Mouse (Mus musculus) heart, postnatal 14 days (tissue): Measurements from ENCODE around the gene B630019K06Rik. TPM values are rescaled to one million over a fixed set of nuclear protein-coding genes. Genes with fewer than 3 reads are reported as not detected.
A peak's percentile ranks its signal among the peaks of the same experiment; 100 is the strongest.
"Not testable (repeated sequence)": the region's sequence is repeated elsewhere in the genome, so short reads cannot be mapped to it uniquely, and the experiment has no call there.

Experiments
- DNase-seq, 2 experiments: peaks; one replicate each; pipeline ENCODE4 v3.0.0; 2021 to 2022
- intact Hi-C: fragments of 180-260 bp; cut with DNase I; formaldehyde crosslinking; loops from one replicate; pipeline ENCODE4 v1.15.1; 2025
- long read RNA-seq, 2 experiments: library from polyadenylated mRNA; stranded (forward); transcript quantifications; one replicate each; pipeline ENCODE4 v2.0.0; 2021
- total RNA-seq, 2 experiments: library from RNA; stranded (reverse); gene quantifications; 2 replicates each; pipeline ENCODE4 v1.2.3; 2021

The B630019K06Rik gene
- total RNA-seq: under 1 TPM; 0.72 to 0.80 TPM
- long read RNA-seq, experiment 1, partial matches to known transcripts: 0 of 1 reads
- long read RNA-seq, experiment 1, other reads (novel, unspliced or antisense): 0 of 1 reads
- long read RNA-seq, experiment 2, partial matches to known transcripts: 0 of 2 reads
- long read RNA-seq, experiment 2, other reads (novel, unspliced or antisense): 0 of 2 reads

DNA sequence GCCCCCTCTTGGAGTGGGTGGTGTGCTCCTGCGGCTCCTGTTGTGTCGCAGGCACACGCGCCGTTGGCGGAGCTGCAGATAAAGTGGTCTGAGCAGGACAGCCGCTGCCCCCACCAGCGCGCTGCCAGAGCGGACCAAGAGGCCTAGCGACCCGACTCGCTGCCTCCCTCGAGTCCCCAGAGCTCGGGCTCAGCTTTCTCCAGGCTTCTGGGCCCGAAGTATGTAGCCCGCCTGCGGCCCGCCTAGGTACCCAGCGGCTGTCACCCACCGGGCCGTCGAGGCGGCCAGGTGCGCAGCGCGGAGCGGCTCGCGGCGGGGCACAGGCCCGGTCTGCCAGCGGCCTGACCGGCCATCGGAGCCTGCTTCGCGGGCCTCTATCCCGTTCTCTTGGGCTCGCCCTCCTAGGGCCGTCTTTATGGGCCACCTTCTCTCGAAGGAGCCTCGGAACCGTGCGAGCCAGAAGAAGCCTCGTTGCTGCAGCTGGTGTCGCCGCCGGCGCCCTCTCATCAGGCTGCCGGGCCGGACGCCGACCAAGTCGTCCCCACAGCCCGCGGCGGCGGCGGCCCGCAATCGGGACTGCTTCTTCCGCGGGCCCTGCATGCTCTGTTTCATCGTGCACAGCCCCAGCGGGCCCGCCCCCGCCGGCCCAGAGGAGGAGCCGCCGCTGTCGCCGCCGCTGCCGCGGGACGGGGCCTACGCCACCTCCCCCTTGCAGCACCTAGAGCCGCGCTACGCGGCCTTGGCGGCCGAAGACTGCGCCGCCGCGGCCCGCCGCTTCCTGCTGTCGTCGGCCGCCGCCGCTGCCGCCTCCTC is at the start of gene B630019K06Rik:
Gene B630019K06Rik, plus strand, starts transcription at position 40 of the 813 bp plus-strand sequence.
- intact Hi-C loops: no loop called here
- DNase-seq: peak; percentile 67 to 76

DNA sequence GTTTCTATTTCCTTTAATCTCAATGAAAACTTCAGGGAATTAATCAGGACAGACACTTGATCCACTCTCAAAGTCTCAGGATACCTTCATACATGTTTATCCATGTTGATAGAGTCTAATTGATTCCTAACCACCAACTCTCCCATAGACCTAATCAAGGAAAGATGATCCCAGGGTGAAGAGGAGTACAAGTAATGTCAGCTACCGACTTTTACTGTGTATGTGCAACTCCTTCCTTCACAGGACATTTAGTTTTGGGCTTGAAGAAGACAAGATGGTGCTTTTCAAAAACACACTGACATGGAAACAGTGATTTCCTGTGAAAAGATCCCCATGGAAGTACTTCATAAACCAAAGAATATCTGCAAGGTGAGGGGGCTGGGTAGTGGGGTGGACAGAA is 48.5 kb upstream of the B630019K06Rik start, which contains the start of gene Gm6592:
Gene Gm6592, plus strand, starts transcription at position 301 of the 400 bp plus-strand sequence.
- intact Hi-C loops: no loop called here

DNA sequence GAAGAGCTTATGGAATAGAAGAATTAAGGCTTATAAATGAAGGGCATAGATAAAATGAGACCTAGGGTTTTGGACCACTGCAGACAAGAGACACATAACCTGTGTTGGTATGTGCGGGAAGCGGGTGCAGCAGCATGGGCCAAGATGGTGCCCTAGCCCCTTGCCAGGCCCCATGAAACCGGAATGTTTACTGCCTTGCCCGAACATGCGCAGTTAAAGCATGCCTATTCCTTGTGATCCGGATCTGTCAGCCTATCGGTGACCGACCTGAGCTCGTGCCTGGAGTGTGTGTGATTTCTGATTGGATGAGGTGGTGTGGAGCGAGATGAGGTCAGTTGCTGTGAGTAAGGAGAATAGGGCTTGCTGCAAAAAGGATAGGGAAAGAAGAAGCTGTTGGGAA is 39.7 kb upstream of the B630019K06Rik start:
- no peak for DNase-seq
- intact Hi-C loops: no loop called here

More for the DNA sequence above, 48.5 kb upstream of the B630019K06Rik start, which contains the start of gene Gm6592:
- no peak for DNase-seq

DNA sequence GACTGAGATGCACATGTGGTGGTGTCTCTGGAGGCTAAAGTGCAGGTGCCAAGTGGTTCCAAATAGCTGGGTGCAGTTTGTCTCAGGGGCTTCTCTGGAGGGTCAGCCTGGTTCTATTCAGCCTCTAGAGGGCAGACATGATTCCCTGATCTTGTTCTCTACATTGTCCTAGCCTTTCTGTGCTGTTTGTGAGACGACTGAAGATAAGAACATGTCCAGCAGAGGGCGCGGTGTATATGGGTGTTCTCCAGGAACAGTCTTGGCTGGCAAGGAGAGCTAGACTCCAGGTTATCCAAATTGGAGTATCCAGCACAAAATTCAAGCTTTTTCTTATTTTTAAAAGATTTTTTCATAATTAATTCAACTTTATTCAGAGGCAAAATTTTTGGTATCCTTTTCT is 27.9 kb upstream of the B630019K06Rik start:
- intact Hi-C loops: not testable (repeated sequence)
- peak; percentile 58 to 64 for DNase-seq

DNA sequence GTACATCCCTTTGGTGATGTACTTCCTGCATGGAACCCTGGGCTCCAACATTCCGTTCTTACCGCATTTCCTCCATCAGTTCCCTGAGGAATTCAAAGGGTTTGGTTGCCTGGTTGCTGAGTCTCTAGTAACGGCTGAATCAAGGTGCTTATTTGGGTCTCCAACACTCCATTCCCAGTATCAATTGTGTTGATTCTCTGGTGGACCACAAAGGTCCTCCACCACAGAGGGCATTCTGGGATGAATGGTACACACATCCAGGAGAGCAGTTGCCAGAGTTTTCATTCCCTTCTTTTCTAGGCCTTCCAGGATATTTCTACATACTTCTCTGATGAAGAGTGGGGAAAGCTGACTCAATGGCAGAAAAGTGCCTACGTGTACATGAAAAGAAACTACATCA is 18.2 kb upstream of the B630019K06Rik start, which contains the start of gene Gm5751:
Gene Gm5751, plus strand, starts transcription at position 301 of the 400 bp plus-strand sequence.
- DNase-seq, intact Hi-C loops: not testable (repeated sequence)

DNA sequence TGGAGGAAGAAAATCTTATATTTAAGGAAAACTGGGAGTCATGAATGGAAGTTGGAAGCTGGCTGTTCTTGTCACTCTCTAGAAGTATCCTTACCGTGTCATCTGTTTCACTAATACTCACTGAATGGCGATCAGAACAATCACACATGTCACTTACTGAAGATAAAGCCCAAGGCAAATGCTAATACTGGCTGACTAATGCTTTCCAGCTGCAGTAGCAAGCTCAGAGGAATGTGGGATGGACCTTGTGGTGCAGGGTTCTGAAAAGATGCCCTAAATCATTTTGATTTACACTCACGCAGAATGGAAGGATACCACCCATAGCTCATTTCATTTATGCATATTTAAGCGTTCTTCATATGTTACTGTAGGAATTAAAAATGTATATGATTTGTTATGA is 7.8 kb upstream of the B630019K06Rik start:
- intact Hi-C loops: no loop called here

DNA sequence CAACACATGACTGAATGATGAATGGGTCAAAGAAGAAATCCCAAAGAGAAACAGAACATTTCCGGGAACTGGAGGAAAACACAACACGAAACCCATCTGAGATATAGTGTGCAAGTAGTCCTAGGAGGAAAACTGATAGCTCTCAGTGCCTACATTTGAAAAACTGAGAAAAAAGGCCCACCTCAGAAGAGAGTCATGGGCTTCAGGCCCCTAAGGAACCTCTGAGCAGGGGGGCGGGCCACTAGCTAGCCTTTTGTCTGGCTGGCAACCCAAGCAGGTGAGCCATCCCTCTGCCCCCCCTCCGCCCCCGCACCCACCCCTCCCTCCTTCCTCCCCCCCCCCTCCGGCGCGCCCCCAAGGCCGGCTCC is 223 bp upstream of the B630019K06Rik start:
- intact Hi-C loops: no loop called here
- DNase-seq: no peak

More for the DNA sequence above, 7.8 kb upstream of the B630019K06Rik start:
- no peak for DNase-seq

DNA sequence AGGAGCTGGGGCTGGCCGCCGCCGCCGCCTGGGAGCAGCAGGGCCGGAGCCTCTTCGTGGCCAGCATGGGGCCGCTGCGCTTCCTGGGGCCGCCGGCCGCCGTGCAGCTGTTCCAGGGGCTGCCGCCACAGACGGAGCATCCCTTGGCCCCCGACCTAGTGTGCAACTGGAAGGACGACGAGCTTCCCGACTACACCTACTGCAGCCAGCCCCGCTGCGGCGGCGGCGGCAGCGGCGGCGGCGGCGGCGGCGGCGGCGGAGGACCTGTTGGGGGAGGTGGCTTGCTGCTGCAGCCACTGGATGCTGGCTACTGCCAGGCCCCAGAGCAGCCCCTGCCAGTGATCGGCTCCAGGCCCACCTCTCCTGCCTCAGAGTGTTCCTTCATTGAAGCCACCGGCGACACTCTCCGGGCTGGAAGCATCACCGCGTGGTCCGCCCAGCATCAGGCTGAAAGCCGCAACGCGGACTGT is 1.0 kb downstream of the B630019K06Rik start:
- DNase-seq: no peak
- intact Hi-C loops: no loop called here

DNA sequence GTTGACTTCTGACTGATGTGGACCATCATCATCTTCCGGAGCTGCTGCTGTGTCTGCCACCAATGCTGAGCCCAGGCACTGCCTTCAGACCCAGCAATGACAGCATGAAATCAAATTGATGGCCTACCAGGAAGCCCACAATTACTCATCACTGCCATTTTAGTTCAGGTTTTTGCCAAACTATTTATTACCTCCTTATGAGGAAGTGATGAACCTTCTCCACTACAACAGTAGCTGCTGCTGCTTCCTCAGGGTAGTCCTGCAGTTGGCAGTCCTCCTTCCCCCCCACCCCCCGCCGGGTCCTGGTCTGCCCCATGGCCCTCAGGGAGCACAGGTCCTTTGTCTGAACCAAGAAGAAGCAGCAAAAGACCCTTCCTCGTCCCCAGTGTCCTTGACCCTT is 8.6 kb downstream of the B630019K06Rik start:
- no peak for DNase-seq
- intact Hi-C loops: no loop called here

DNA sequence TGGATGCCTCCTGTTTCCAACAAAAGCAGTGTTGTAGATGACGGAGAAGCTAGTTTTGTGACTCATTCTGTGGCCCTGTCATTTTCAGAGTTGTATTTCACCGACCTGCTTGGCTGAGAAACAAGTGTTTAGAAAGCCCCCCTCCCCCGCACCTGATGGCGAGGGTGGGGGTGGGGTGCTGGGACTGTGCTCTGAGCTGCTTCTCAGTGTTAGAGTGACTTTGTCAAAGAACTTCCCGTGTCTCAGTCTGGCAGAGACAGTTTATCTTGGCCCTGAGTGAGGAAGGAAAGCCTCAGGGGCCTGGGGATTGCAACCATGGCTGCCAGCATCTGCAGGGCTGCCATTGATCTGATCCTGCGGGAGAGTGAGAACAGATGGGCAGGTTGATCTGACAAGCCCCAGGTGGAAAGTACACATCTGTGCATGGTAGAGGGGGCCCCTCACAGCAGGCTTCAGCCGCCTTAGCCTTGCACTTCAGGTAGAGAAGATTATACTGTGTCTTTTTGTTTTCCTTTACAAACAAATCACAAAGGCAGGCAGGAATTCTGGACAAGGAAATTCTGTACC is 9.8 kb downstream of the B630019K06Rik start:
- no peak for DNase-seq
- intact Hi-C loops: no loop called here

DNA sequence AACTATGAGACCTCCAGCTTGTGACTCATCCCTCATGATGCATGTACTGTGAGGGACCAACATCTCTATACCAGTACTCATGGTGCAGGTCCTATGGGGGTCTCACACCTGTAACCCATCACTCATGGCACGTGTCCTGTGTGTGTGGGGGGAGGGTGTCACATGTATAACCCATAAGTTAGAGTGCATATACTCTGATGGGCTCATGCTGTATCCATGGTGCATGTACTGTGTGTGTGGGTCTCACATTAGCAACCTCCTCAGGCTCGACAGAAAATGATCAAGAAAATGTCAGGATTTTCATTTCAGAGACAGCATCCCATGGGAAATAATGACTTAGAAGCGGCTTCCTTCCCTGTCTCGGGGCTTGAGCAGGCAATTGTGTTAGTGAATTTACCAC is 28.9 kb downstream of the B630019K06Rik start:
- DNase-seq: no peak
- intact Hi-C loops: no loop called here

DNA sequence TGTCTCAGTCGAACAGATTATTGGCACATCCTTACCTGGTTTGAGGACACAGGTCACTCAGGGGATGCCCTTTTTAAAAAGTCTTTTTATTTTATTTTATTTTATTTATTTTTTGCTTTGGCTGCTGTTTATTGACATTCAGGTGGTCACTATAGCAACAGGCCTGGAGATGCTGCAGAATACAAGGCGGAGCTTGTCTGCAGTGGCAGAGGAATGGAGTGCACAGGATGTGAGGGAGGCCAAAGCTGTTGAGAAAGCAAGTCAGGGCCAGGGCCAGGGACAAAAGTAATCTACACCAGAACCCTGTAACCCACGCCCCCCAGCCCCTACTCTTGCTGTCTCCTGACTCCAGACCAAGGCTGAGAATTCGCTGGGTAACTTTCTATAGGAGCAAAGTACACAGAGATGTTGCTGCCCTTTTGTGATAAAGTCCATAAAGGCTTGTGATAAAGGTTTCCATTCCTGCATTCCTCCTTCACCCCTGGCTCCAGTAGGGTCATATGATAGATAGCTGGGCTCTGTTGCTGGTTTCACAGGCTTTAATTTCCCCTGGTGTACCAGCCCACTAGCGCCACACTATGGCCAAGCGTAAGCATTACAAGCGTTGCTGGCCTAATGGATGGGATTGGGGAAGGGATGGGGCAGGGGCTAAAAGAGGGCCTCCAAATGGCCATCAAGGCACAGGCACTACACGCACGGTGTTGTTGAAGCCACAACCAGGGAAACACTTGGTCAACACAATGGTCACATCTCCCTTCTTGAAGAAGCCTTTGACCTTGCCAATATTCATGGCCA is 29.8 kb downstream of the B630019K06Rik start:
- DNase-seq: peak in 1 of 2 experiments; percentile 13
- intact Hi-C loops: no loop called here

DNA sequence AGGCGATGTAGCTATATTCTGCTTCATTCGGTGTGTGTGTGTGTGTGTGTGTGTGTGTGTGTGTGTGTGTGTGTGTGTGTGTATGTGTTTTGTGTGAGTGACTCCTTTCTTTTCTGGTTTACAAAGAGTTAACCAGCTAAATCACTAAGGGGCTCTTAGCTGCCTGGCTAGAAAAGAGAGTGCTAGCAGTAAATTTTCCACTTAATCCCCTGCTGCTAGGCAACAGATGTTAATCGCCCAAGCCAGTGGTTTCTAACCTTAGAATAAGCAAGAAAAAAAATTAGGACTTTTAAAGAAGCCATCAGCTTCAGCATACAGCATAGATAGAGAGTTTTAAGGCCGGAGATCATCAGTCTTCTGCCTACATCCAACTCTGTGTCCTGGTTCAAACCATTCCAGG is 35.1 kb downstream of the B630019K06Rik start:
- no peak for DNase-seq
- intact Hi-C loops: no loop called here

DNA sequence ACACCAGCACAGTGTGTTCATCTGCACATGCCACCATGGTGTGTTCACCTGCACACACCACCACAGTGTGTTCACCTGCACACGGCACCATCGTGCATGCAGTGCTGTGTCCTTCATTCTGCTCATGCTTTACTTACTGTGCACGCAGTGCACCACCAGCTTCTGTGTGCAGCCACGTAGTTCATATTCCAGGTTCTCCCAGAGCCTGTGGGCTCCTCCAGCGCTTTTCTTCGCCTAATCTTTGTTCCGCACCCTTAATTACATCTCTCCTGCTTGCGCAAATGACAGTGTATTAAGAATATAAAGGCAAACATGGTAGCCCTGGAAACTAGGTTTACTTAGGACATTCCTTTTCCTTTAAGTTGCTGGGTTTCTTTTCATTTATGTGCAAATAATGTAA is 51.9 kb downstream of the B630019K06Rik start:
- intact Hi-C loops: no loop called here

More for the DNA sequence above, 51.9 kb downstream of the B630019K06Rik start:
- DNase-seq: no peak

Other genes starting within 250 kb of the B630019K06Rik start
- not detected for gene Ssxb8, start 201.5 kb upstream of the B630019K06Rik start, total RNA-seq
- gene Ssx9, start 143.9 kb upstream of the B630019K06Rik start, total RNA-seq: not detected
- gene Ssxb5, start 88.7 kb upstream of the B630019K06Rik start, total RNA-seq: not detected
- not detected for gene Gm6592, start 48.4 kb upstream of the B630019K06Rik start, total RNA-seq
- not detected for gene Gm5751, start 18.1 kb upstream of the B630019K06Rik start, total RNA-seq
- gene Fthl17b, start 70.6 kb downstream of the B630019K06Rik start, total RNA-seq: not detected
- gene Fthl17c, start 84.2 kb downstream of the B630019K06Rik start, total RNA-seq: not detected
- not detected for gene Fthl17d, start 94.4 kb downstream of the B630019K06Rik start, total RNA-seq
- not detected for gene Fthl17e, start 141.1 kb downstream of the B630019K06Rik start, total RNA-seq
- gene Fthl17f, start 170.6 kb downstream of the B630019K06Rik start, total RNA-seq: not detected
- not detected for gene 4930402K13Rik, start 212.2 kb downstream of the B630019K06Rik start, total RNA-seq